Mouse (Mus musculus): ENCODE data around the gene Carmil2. TPM values are rescaled to one million over a fixed set of nuclear protein-coding genes. Genes with fewer than 3 reads are reported as not detected.

Carmil2 gene
- total RNA-seq, 2 experiments from 2014 or later = 60.0 to 64.6 TPM

GRCm38 (mm10) chr8:105719637-105720036 is 33.6 kb downstream of the Carmil2 start:
- DNase-seq (ENCODE audit: low spot score in 2 of 2) = no peak

GRCm38 (mm10) chr8:105722861-105723260 is 36.8 kb downstream of the Carmil2 start:
- no peak for DNase-seq (ENCODE audit: low spot score in 2 of 2)

DNA sequence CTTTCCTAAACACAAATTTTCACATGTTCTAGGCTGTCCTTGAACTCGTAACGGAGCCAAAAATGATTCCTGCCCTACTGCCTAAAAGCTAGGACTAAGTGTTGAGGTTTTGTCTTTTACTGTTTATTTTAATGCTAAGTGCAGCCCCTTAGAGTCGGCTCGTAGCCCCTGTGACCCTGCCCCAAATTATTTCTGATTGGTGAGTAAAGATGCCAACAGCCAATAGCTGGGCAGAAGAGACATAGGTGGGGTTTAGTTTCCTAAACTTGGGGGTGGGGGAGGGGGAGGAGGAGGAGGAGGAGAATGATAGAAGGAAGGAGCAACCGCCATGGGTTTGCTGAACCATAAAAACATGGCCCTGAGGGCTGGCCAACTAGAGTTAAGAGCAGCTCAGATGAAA is 39.7 kb downstream of the Carmil2 start:
- no peak for DNase-seq (ENCODE audit: low spot score in 2 of 2)

- no peak for DNase-seq (ENCODE audit: low spot score in 2 of 2)
These were observed 41.5 kb downstream of the Carmil2 start for GRCm38 (mm10) chr8:105727397-105728124.

DNA sequence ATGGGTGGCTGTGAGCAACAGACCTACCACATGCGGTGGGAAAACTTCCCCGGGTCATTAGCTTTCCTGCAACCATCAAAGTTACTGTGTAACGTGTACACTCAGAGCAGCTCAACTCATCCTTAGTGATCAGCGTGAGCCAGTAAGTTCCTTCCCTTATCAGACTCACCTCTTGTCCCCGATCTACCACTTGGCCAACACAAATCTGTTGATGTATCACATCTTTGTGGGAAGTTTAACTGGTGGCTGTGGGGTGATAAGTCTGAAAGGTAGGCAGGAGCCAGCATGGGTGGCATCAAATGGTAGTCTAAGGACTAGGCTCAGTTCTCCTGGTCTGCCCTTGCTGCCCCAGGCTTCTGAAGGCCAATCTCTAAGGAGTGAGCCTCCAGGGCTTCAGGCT is 46.1 kb downstream of the Carmil2 start:
- no peak for DNase-seq (ENCODE audit: low spot score in 2 of 2)

- no peak for DNase-seq (ENCODE audit: low spot score in 2 of 2)
These were observed 53.1 kb downstream of the Carmil2 start for GRCm38 (mm10) chr8:105739216-105739615.

DNA sequence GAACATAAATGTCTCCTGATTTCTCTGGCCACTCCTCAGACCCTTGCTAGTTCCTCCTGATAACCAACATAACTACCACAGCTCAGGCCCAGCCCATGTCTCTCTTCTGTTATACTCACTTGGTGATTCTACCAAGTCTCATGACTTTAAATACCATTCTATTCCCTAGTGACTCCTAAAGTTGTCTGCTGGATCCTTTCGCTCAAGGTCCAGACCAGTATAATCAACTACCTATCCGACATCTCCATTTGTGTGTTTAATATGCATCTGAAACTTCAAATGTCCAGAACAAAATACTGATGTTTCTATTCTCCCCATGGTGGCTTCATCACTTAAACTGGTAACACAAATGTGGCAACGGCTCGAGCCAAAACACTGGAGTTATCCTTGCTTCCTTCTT is 57.2 kb downstream of the Carmil2 start:
- no peak for DNase-seq (ENCODE audit: low spot score in 2 of 2)

Other genes starting within 250 kb of the Carmil2 start
- 10 to 100 TPM; 47.0 to 48.3 TPM for gene Tppp3, start 214.7 kb upstream of the Carmil2 start, total RNA-seq (2021)
- gene Zdhhc1, start 189.4 kb upstream of the Carmil2 start, total RNA-seq (2021) = 10 to 100 TPM; 41.8 to 42.5 TPM
- not detected for gene Hsd11b2, start 167.5 kb upstream of the Carmil2 start, total RNA-seq (2021)
- 100 to 1,000 TPM; 306 to 326 TPM for gene Atp6v0d1, start 120.2 kb upstream of the Carmil2 start, total RNA-seq (2021)
- gene Ripor1, start 81.0 kb upstream of the Carmil2 start, total RNA-seq (2021) = 10 to 100 TPM; 70.6 to 84.6 TPM
- gene Ctcf, start 49.7 kb upstream of the Carmil2 start, total RNA-seq (2021) = 10 to 100 TPM; 68.0 to 68.4 TPM
- gene Agrp, start 48.9 kb upstream of the Carmil2 start, total RNA-seq (2021) = not detected
- 10 to 100 TPM; 53.7 to 57.3 TPM for gene Acd, start 14.8 kb downstream of the Carmil2 start, total RNA-seq (2021)
- gene Pard6a, start 14.9 kb downstream of the Carmil2 start, total RNA-seq (2021) = 10 to 100 TPM; 41.2 to 46.1 TPM
- gene 4933405L10Rik, start 21.4 kb downstream of the Carmil2 start, total RNA-seq (2021) = under 1 TPM in 1 of 2 experiments, not detected in 1; 0.49 TPM
- 10 to 100 TPM in 1 of 2 experiments, 1 to 10 TPM in 1; 9.5 to 11.2 TPM for gene Enkd1, start 21.9 kb downstream of the Carmil2 start, total RNA-seq (2021)
- gene Gfod2, start 72.4 kb downstream of the Carmil2 start, total RNA-seq (2021) = 10 to 100 TPM; 23.4 to 23.5 TPM
- gene Ranbp10, start 141.1 kb downstream of the Carmil2 start, total RNA-seq (2021) = 10 to 100 TPM; 22.6 to 22.9 TPM
- gene Tsnaxip1, start 141.5 kb downstream of the Carmil2 start, total RNA-seq (2021) = under 1 TPM in 1 of 2 experiments, not detected in 1; 0.26 TPM
- 10 to 100 TPM; 14.1 to 18.1 TPM for gene Cenpt, start 167.0 kb downstream of the Carmil2 start, total RNA-seq (2021)
- 10 to 100 TPM; 40.8 to 41.6 TPM for gene Thap11, start 168.9 kb downstream of the Carmil2 start, total RNA-seq (2021)
- 10 to 100 TPM; 24.8 to 29.0 TPM for gene Nutf2, start 174.3 kb downstream of the Carmil2 start, total RNA-seq (2021)
- gene Edc4, start 194.6 kb downstream of the Carmil2 start, total RNA-seq (2021) = 10 to 100 TPM; 62.8 to 65.0 TPM
- gene Nrn1l, start 207.3 kb downstream of the Carmil2 start, total RNA-seq (2021) = 1 to 10 TPM; 3.6 to 4.1 TPM
- gene Pskh1, start 214.2 kb downstream of the Carmil2 start, total RNA-seq (2021) = 1 to 10 TPM; 6.6 to 7.6 TPM
- gene Ctrl, start 247.6 kb downstream of the Carmil2 start, total RNA-seq (2021) = 1 to 10 TPM; 1.9 to 2.4 TPM

Data from left cerebral cortex, adult 18-20 months (tissue).